Comparison of ENCODE assay signal across 10 mouse cellular contexts in genomic region chr13:54457062-54457461, GRCm38 (mm10). TPM values are rescaled to one million over a fixed set of nuclear protein-coding genes. Genes with fewer than 3 reads are reported as not detected.
DNase-seq lines count a peak whose midpoint lies in the region; ATAC-seq and TF ChIP-seq lines count a peak whose summit lies in the region.
"Had no signal": no experiment of that assay in that cellular context is flagged by ENCODE, and none has a peak within 500 bp of the region (broad histone marks: within the 10 kb centered on the region; RNA-seq: fewer than 3 reads in every experiment).

No protein-coding gene starts in this region.

- TF ChIP-seq CTCF in brain, embryonic 14.5 days (IDR thresholded peaks at IDR 0.05; ENCODE audit: borderline replicate concordance, extremely low read depth, insufficient read depth, insufficient read length) = peak; percentile 35; the same call in 1 of the 2 replicates

- no peak overlapping the region for H3K27ac ChIP-seq in kidney, embryonic 15.5 days
- H3K27ac ChIP-seq: limb, embryonic 13.5 days; neural tube, embryonic 13.5 days had no signal

- no peak for TF ChIP-seq POLR2A in brain, embryonic 14.5 days (IDR thresholded peaks at IDR 0.05; ENCODE audit: borderline replicate concordance, extremely low read depth, insufficient read depth, insufficient read length, poor library complexity, severe bottlenecking)

- no peak overlapping the region for H3K9ac ChIP-seq in kidney, embryonic 15.5 days
- H3K9ac ChIP-seq: limb, embryonic 13.5 days; neural tube, embryonic 13.5 days had no signal

- no peak overlapping the region for H3K4me3 ChIP-seq in kidney, embryonic 15.5 days (replicated peaks)
- H3K4me3 ChIP-seq: limb, embryonic 13.5 days; neural tube, embryonic 13.5 days had no signal

- WGBS in kidney, embryonic 15.5 days = 74% methylated on average over 2 of the region's 2 CpGs

- H3K9me3 ChIP-seq in kidney, embryonic 15.5 days (replicated peaks) = no peaks in the 10 kb centered on the region
- H3K9me3 ChIP-seq: limb, embryonic 13.5 days; neural tube, embryonic 13.5 days had no signal

- peak; percentile 52 for DNase-seq in kidney, adult 18-20 months
- DNase-seq in ES-CJ7 (ENCODE audit: low read depth, low spot score) = peak; percentile 64
- DNase-seq in brain, embryonic 14.5 days (ENCODE audit: low read depth) = no peak
- DNase-seq in frontal cortex, postnatal 25 days (ENCODE audit: low spot score in 2 of 2) = no peak
- no peak for DNase-seq in urinary bladder, postnatal 36 days (ENCODE audit: low spot score in 2 of 2)

- H3K36me3 ChIP-seq in kidney, embryonic 15.5 days = peaks cover 78% of the 10 kb centered on the region

- ATAC-seq in kidney, embryonic 15.5 days (replicated peaks; ENCODE audit: low FRiP score) = no peak
- ATAC-seq in megakaryocyte progenitor cell, adult 5-6 weeks (replicated peaks; ENCODE audit: poor library complexity) = peak; percentile 64
- ATAC-seq in cerebellum, adult (ENCODE audit: insufficient number of reproducible peaks, low FRiP score, low TSS enrichment) = no peak

- no peaks in the 10 kb centered on the region for H3K27me3 ChIP-seq in kidney, embryonic 15.5 days
- H3K27me3 ChIP-seq: limb, embryonic 13.5 days; neural tube, embryonic 13.5 days had no signal

- no peak overlapping the region for H3K4me2 ChIP-seq in kidney, embryonic 15.5 days
- H3K4me2 ChIP-seq: limb, embryonic 13.5 days; neural tube, embryonic 13.5 days had no signal

- no peaks in the 10 kb centered on the region for H3K4me1 ChIP-seq in kidney, embryonic 15.5 days
- H3K4me1 ChIP-seq: limb, embryonic 13.5 days; neural tube, embryonic 13.5 days had no signal

RNA-seq across cellular contexts. Expression of gene Thoc3, which starts 11.6 kb away (rescaled TPM):
- polyA plus RNA-seq in kidney, embryonic 15.5 days (2015; fragmentation: Nextera tagmentation; extraction: Ambion mirVana) = 118 and 129 TPM in 2 replicates
- 42.2 and 47.8 TPM in 2 replicates for polyA plus RNA-seq in brain, embryonic 14.5 days (2012; rRNA removed)
- 24.8 and 25.9 TPM in 2 replicates for total RNA-seq in megakaryocyte progenitor cell, adult 5-6 weeks (2015)
- total RNA-seq in megakaryocyte progenitor cell, adult 5-6 weeks (2017) = 40.3 and 47.1 TPM in 2 replicates

RNA-seq across cellular contexts. Expression of gene Simc1, which starts 46.5 kb away (rescaled TPM):
- 13.3 and 15.6 TPM in 2 replicates for polyA plus RNA-seq in kidney, embryonic 15.5 days (2015; fragmentation: Nextera tagmentation; extraction: Ambion mirVana)
- 30.3 and 36.3 TPM in 2 replicates for polyA plus RNA-seq in brain, embryonic 14.5 days (2012; rRNA removed)
- total RNA-seq in megakaryocyte progenitor cell, adult 5-6 weeks (2015) = 13.6 and 22.0 TPM in 2 replicates
- total RNA-seq in megakaryocyte progenitor cell, adult 5-6 weeks (2017) = 4.0 and 7.0 TPM in 2 replicates

Comparison
In these comparisons a context has a peak if more than half of its experiments do, and no peak if none do; other contexts are left out.
1. DNase-seq: peak in kidney, adult 18-20 months (single experiment) and ES-CJ7 (single experiment); none in brain, embryonic 14.5 days (single experiment), frontal cortex, postnatal 25 days (0 of 2) and urinary bladder, postnatal 36 days (0 of 2).